Mouse (Mus musculus): ENCODE data around the gene Kcnh1.

- no peak for TF ChIP-seq CTCF (IDR thresholded peaks at IDR 0.05; ENCODE audit: extremely low read depth, insufficient read depth, low read length)
- no peak for TF ChIP-seq POLR2A (IDR thresholded peaks at IDR 0.05; ENCODE audit: extremely low read depth, insufficient read depth, low read length)
These were observed 136.5 kb downstream of the Kcnh1 start for GRCm38 (mm10) chr1:192327052-192327451.
